Mouse (Mus musculus) heart, adult 2 months (tissue): ENCODE measurements around the gene Nuak2.

Source experiments
- CTCF ChIP-seq: fragments of 200-600 bp; IDR thresholded peaks from 2 replicates; pipeline ENCODE4 v1.8.1; 2022; ENCODE audit warnings: antibody characterized with exemption, mild to moderate bottlenecking, moderate library complexity
- EP300 ChIP-seq: fragments of 200-500 bp; IDR thresholded peaks from 2 replicates; pipeline ENCODE4 v1.6.1; 2011; ENCODE audit warnings: low read depth, low read length, control low read depth; ENCODE audit not compliant: insufficient read depth
- POLR2A ChIP-seq: fragments of 200-500 bp; IDR thresholded peaks from 2 replicates; pipeline ENCODE4 v1.6.1; 2011; ENCODE audit warnings: mild to moderate bottlenecking, low read depth, low read length, control low read depth; ENCODE audit not compliant: insufficient read depth

DNA sequence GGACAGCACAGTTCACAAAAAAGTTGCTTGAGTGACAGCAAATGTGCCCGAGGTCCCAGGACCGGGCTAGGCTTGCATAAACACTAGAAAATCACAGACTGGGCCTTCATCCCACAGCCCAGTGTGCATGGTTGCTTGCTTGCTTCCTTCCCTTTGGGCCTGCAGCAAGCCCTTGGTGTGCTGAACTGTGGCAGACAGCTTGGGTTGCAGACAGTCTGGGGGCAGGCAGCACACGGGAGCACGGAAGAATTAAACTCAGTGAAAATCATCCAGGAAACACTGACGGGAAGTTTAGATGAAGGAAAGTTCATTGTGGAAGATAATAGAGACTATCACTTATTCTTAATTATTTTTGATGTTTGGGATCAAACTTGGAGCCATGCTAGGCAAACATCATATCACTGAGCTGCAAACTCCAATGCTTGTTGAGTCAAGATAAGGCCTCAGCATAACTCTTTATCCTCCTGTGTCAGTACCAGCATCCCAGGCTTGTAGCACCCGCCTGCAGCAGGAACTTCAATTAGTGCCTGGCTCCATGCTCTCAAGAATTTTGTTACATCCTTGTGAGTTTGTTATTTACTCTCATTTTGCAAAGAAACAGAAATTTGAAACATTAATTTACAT, 18.4 kb downstream of the Nuak2 start:
- TF ChIP-seq CTCF (no peak), POLR2A (no peak), EP300 (no peak)
